Mouse (Mus musculus): ENCODE measurements around the gene Fbxo46. TPM values are rescaled to one million over a fixed set of nuclear protein-coding genes. Genes with fewer than 3 reads are reported as not detected.
A peak's percentile ranks its signal among the peaks of the same experiment; 100 is the strongest.
"Not testable (repeated sequence)": the region's sequence is repeated elsewhere in the genome, so short reads cannot be mapped to it uniquely, and the experiment has no call there.

The Fbxo46 gene
- 17.6 and 19.4 TPM in 2 replicates for polyA plus RNA-seq (2016; fragmentation: Nextera tagmentation; extraction: Ambion mirVana)

GRCm38 (mm10) chr7:19119631-19120429 lies at the start of gene Fbxo46:
Fbxo46 (plus strand) TSS chr7:19119859.
- DNase-seq (ENCODE audit: low spot score): peak; percentile 92
- H3K27me3 ChIP-seq (ENCODE audit: low read depth, poor library complexity, severe bottlenecking): peaks cover 18% of the 10 kb centered on the region
- H3K4me3 ChIP-seq: peak within 1 kb of the TSS; percentile 82
- H3K36me3 ChIP-seq: peaks cover 5% of the 10 kb centered on the region; the same call in 1 of the 2 replicates
- WGBS: 3% methylated on average over 34 of the region's 34 CpGs
- peaks cover 14% of the 10 kb centered on the region for H3K9me3 ChIP-seq (replicated peaks)
- peak within 1 kb of the TSS; percentile 86 for H3K27ac ChIP-seq (replicated peaks)
- peaks cover 24% of the 10 kb centered on the region for H3K4me1 ChIP-seq

GRCm38 (mm10) chr7:19071024-19071423 lies 48.6 kb upstream of the Fbxo46 start:
- H3K36me3 ChIP-seq; H3K9me3 ChIP-seq (replicated peaks); H3K27ac ChIP-seq (replicated peaks); DNase-seq (ENCODE audit: low spot score); H3K4me3 ChIP-seq; H3K4me1 ChIP-seq: not testable (repeated sequence)
- WGBS: 60% methylated on average over 3 of the region's 3 CpGs
- H3K27me3 ChIP-seq (ENCODE audit: low read depth, poor library complexity, severe bottlenecking): peaks cover 18% of the 10 kb centered on the region

- H3K36me3 ChIP-seq: peaks cover 10% of the 10 kb centered on the region
- no peak for DNase-seq (ENCODE audit: low spot score)
- H3K9me3 ChIP-seq (replicated peaks): no peaks in the 10 kb centered on the region
- no peaks in the 10 kb centered on the region for H3K27me3 ChIP-seq (ENCODE audit: low read depth, poor library complexity, severe bottlenecking)
- H3K4me1 ChIP-seq: peaks cover 23% of the 10 kb centered on the region
- no peak overlapping the region for H3K4me3 ChIP-seq
- 80% methylated on average over 9 of the region's 9 CpGs for WGBS
- no peak overlapping the region for H3K27ac ChIP-seq (replicated peaks)
These were observed 46.2 kb upstream of the Fbxo46 start for GRCm38 (mm10) chr7:19073504-19073903.

GRCm38 (mm10) chr7:19074494-19074893 lies 45.2 kb upstream of the Fbxo46 start:
- no peaks in the 10 kb centered on the region for H3K9me3 ChIP-seq (replicated peaks)
- no peak overlapping the region for H3K27ac ChIP-seq (replicated peaks)
- 89% methylated on average over 6 of the region's 6 CpGs for WGBS
- peaks cover 20% of the 10 kb centered on the region for H3K36me3 ChIP-seq
- DNase-seq (ENCODE audit: low spot score): no peak
- H3K4me3 ChIP-seq: no peak overlapping the region
- H3K4me1 ChIP-seq: peaks cover 23% of the 10 kb centered on the region
- no peaks in the 10 kb centered on the region for H3K27me3 ChIP-seq (ENCODE audit: low read depth, poor library complexity, severe bottlenecking)

- Histone ChIP-seq H3K27me3 (ENCODE audit: low read depth, poor library complexity, severe bottlenecking) (no peaks in the 10 kb centered on the region), H3K4me3 (peak overlapping the region; percentile 96), H3K4me1 (peaks cover 23% of the 10 kb centered on the region), H3K9me3 (replicated peaks) (no peaks in the 10 kb centered on the region), H3K36me3 (peaks cover 27% of the 10 kb centered on the region), H3K27ac (replicated peaks) (peak overlapping the region; percentile 64; the same call in 1 of the 2 replicates)
- no peak for DNase-seq (ENCODE audit: low spot score)
- 67% methylated on average over 5 of the region's 5 CpGs for WGBS
These were observed 44.4 kb upstream of the Fbxo46 start for GRCm38 (mm10) chr7:19075231-19075630.

- Histone ChIP-seq H3K27ac (replicated peaks) (peak within 1 kb of the TSS; percentile 94), H3K9me3 (replicated peaks) (no peaks in the 10 kb centered on the region)
- WGBS: under 1% methylated on average over 88 of the region's 91 CpGs
These were observed 43.7 kb upstream of the Fbxo46 start, which contains the start of gene Dmwd for GRCm38 (mm10) chr7:19075723-19076585. Dmwd (plus strand) TSS chr7:19076227.

GRCm38 (mm10) chr7:19076586-19076991 lies 43.1 kb upstream of the Fbxo46 start:
- H3K9me3 ChIP-seq (replicated peaks): no peaks in the 10 kb centered on the region
- H3K36me3 ChIP-seq: peaks cover 41% of the 10 kb centered on the region
- no peaks in the 10 kb centered on the region for H3K27me3 ChIP-seq (ENCODE audit: low read depth, poor library complexity, severe bottlenecking)
- under 1% methylated on average over 22 of the region's 22 CpGs for WGBS
- H3K4me1 ChIP-seq: peaks cover 26% of the 10 kb centered on the region
- H3K27ac ChIP-seq (replicated peaks): peak overlapping the region; percentile 94
- peak overlapping the region; percentile 96 for H3K4me3 ChIP-seq
- DNase-seq (ENCODE audit: low spot score): peak; percentile 43

More at GRCm38 (mm10) chr7:19075723-19076585, 43.7 kb upstream of the Fbxo46 start, which contains the start of gene Dmwd:
- H3K4me1 ChIP-seq: peaks cover 23% of the 10 kb centered on the region
- H3K36me3 ChIP-seq: peaks cover 35% of the 10 kb centered on the region
- no peaks in the 10 kb centered on the region for H3K27me3 ChIP-seq (ENCODE audit: low read depth, poor library complexity, severe bottlenecking)
- H3K4me3 ChIP-seq: peak within 1 kb of the TSS; percentile 96
- peak; percentile 99 for DNase-seq (ENCODE audit: low spot score)

GRCm38 (mm10) chr7:19077761-19078160 lies 41.9 kb upstream of the Fbxo46 start:
- no peaks in the 10 kb centered on the region for H3K9me3 ChIP-seq (replicated peaks)
- peaks cover 36% of the 10 kb centered on the region for H3K4me1 ChIP-seq
- H3K27ac ChIP-seq (replicated peaks): no peak overlapping the region
- H3K27me3 ChIP-seq (ENCODE audit: low read depth, poor library complexity, severe bottlenecking): no peaks in the 10 kb centered on the region
- DNase-seq (ENCODE audit: low spot score): no peak
- WGBS: 82% methylated on average over 14 of the region's 14 CpGs
- H3K36me3 ChIP-seq: peaks cover 53% of the 10 kb centered on the region
- H3K4me3 ChIP-seq: peak overlapping the region; percentile 96

- no peak for DNase-seq (ENCODE audit: low spot score)
- H3K36me3 ChIP-seq: peaks cover 62% of the 10 kb centered on the region
- H3K4me1 ChIP-seq: peaks cover 45% of the 10 kb centered on the region
- H3K27ac ChIP-seq (replicated peaks): no peak overlapping the region
- WGBS: 91% methylated on average over 3 of the region's 3 CpGs
- no peaks in the 10 kb centered on the region for H3K27me3 ChIP-seq (ENCODE audit: low read depth, poor library complexity, severe bottlenecking)
- no peak overlapping the region for H3K4me3 ChIP-seq
- H3K9me3 ChIP-seq (replicated peaks): no peaks in the 10 kb centered on the region
These were observed 40.9 kb upstream of the Fbxo46 start for GRCm38 (mm10) chr7:19078732-19079131.

GRCm38 (mm10) chr7:19080451-19080950 lies 39.2 kb upstream of the Fbxo46 start:
- H3K27ac ChIP-seq (replicated peaks): no peak overlapping the region
- peaks cover 72% of the 10 kb centered on the region for H3K36me3 ChIP-seq
- 93% methylated on average over 19 of the region's 19 CpGs for WGBS
- no peak overlapping the region for H3K4me3 ChIP-seq
- no peak for DNase-seq (ENCODE audit: low spot score)
- H3K9me3 ChIP-seq (replicated peaks): no peaks in the 10 kb centered on the region
- H3K4me1 ChIP-seq: peaks cover 58% of the 10 kb centered on the region
- H3K27me3 ChIP-seq (ENCODE audit: low read depth, poor library complexity, severe bottlenecking): no peaks in the 10 kb centered on the region; the same call in 1 of the 2 replicates

- H3K36me3 ChIP-seq: peaks cover 78% of the 10 kb centered on the region
- 84% methylated on average over 4 of the region's 4 CpGs for WGBS
- peaks cover 62% of the 10 kb centered on the region for H3K4me1 ChIP-seq
- no peaks in the 10 kb centered on the region for H3K9me3 ChIP-seq (replicated peaks)
- DNase-seq (ENCODE audit: low spot score): no peak
- peaks cover 15% of the 10 kb centered on the region for H3K27me3 ChIP-seq (ENCODE audit: low read depth, poor library complexity, severe bottlenecking)
- H3K27ac ChIP-seq (replicated peaks): no peak overlapping the region
- no peak overlapping the region for H3K4me3 ChIP-seq
These were observed 37.5 kb upstream of the Fbxo46 start for GRCm38 (mm10) chr7:19082171-19082570.

- H3K4me1 ChIP-seq: peaks cover 53% of the 10 kb centered on the region
- H3K36me3 ChIP-seq: peaks cover 81% of the 10 kb centered on the region
- no peak overlapping the region for H3K4me3 ChIP-seq
These were observed 36.6 kb upstream of the Fbxo46 start for GRCm38 (mm10) chr7:19083096-19083495.

More at GRCm38 (mm10) chr7:19083096-19083495, 36.6 kb upstream of the Fbxo46 start:
- no peak overlapping the region for H3K27ac ChIP-seq (replicated peaks)
- no peaks in the 10 kb centered on the region for H3K9me3 ChIP-seq (replicated peaks)
- H3K27me3 ChIP-seq (ENCODE audit: low read depth, poor library complexity, severe bottlenecking): peaks cover 22% of the 10 kb centered on the region
- DNase-seq (ENCODE audit: low spot score): no peak
- WGBS: 64% methylated on average over 6 of the region's 6 CpGs
